Mouse (Mus musculus): ENCODE measurements around the gene 6430571L13Rik.
A peak's percentile ranks its signal among the peaks of the same experiment; 100 is the strongest.

Gene 6430571L13Rik

GRCm38 (mm10) chr9:107307099-107307872 is 33.1 kb upstream of the 6430571L13Rik start:
- DNase-seq, result no peak

- no peak for DNase-seq
Observed at GRCm38 (mm10) chr9:107307886-107308285, 32.5 kb upstream of the 6430571L13Rik start.

- no peak for DNase-seq
Observed at GRCm38 (mm10) chr9:107308346-107309000, 31.9 kb upstream of the 6430571L13Rik start.

GRCm38 (mm10) chr9:107309171-107309570 is 31.2 kb upstream of the 6430571L13Rik start:
- no peak for DNase-seq

- DNase-seq, result no peak
Observed at GRCm38 (mm10) chr9:107309600-107309999, 30.8 kb upstream of the 6430571L13Rik start.

GRCm38 (mm10) chr9:107312811-107313584 is 27.4 kb upstream of the 6430571L13Rik start:
- DNase-seq, result no peak

- no peak for DNase-seq
Observed at GRCm38 (mm10) chr9:107313926-107314325, 26.5 kb upstream of the 6430571L13Rik start.

- no peak for DNase-seq
Observed at GRCm38 (mm10) chr9:107315791-107316190, 24.6 kb upstream of the 6430571L13Rik start.

- no peak for DNase-seq
Observed at GRCm38 (mm10) chr9:107322461-107323050, 17.8 kb upstream of the 6430571L13Rik start.

- DNase-seq, result peak; percentile 16
Observed at GRCm38 (mm10) chr9:107323558-107323957, 16.8 kb upstream of the 6430571L13Rik start.

GRCm38 (mm10) chr9:107324799-107325561 is 15.4 kb upstream of the 6430571L13Rik start:
- no peak for DNase-seq

- no peak for DNase-seq
Observed at GRCm38 (mm10) chr9:107325904-107326303, 14.5 kb upstream of the 6430571L13Rik start.

GRCm38 (mm10) chr9:107327879-107328620 is 12.4 kb upstream of the 6430571L13Rik start:
- DNase-seq, result no peak

- DNase-seq, result no peak
Observed at GRCm38 (mm10) chr9:107330791-107331190, 9.6 kb upstream of the 6430571L13Rik start.

GRCm38 (mm10) chr9:107333686-107334085 is 6.7 kb upstream of the 6430571L13Rik start:
- no peak for DNase-seq

- no peak for DNase-seq
Observed at GRCm38 (mm10) chr9:107334356-107334755, 6.0 kb upstream of the 6430571L13Rik start.

- DNase-seq, result no peak
Observed at GRCm38 (mm10) chr9:107335046-107335445, 5.4 kb upstream of the 6430571L13Rik start.

GRCm38 (mm10) chr9:107335909-107336308 is 4.5 kb upstream of the 6430571L13Rik start:
- peak; percentile 67 for DNase-seq

GRCm38 (mm10) chr9:107336386-107336785 is 4.0 kb upstream of the 6430571L13Rik start:
- DNase-seq, result no peak

- peak; percentile 90 for DNase-seq
Observed at GRCm38 (mm10) chr9:107338172-107338883, 2.1 kb upstream of the 6430571L13Rik start, which contains the start of gene Hemk1. Gene Hemk1, minus strand, starts transcription at chr9:107338350.

All from retina, postnatal 1 day (tissue).